Mouse (Mus musculus) frontal cortex, adult 2 months (tissue): ENCODE data around the gene Metrnl. TPM values are rescaled to one million over a fixed set of nuclear protein-coding genes. Genes with fewer than 3 reads are reported as not detected.
A peak's percentile ranks its signal among the peaks of the same experiment; 100 is the strongest.

ENCODE experiments used
- DNase-seq, 2 experiments: peaks; one replicate each; pipeline ENCODE4 v3.0.0; 2022; ENCODE audit warnings: low spot score in 1 of 2; ENCODE audit errors: extremely low spot score in 1 of 2
- polyA plus RNA-seq: library from polyadenylated mRNA; depleted of rRNA; stranded (reverse); fragments of >200 nt; gene quantifications from 2 replicates; pipeline ENCODE4 v1.2.3, GENCODE M21; 2012

Metrnl gene
- polyA plus RNA-seq, 1 experiment = 9.8 TPM

GRCm38 (mm10) chr11:121683243-121683642 lies 18.1 kb upstream of the Metrnl start:
- no peak for DNase-seq

GRCm38 (mm10) chr11:121685491-121686001 lies 15.8 kb upstream of the Metrnl start:
- no peak for DNase-seq

GRCm38 (mm10) chr11:121686091-121686490 lies 15.3 kb upstream of the Metrnl start:
- no peak for DNase-seq

GRCm38 (mm10) chr11:121686674-121687073 lies 14.7 kb upstream of the Metrnl start:
- no peak for DNase-seq

GRCm38 (mm10) chr11:121688024-121688423 lies 13.3 kb upstream of the Metrnl start:
- no peak for DNase-seq

GRCm38 (mm10) chr11:121695304-121696064 lies 5.9 kb upstream of the Metrnl start:
- no peak for DNase-seq

GRCm38 (mm10) chr11:121697271-121697670 lies 4.1 kb upstream of the Metrnl start:
- DNase-seq = no peak

GRCm38 (mm10) chr11:121698381-121698955 lies 2.9 kb upstream of the Metrnl start:
- no peak for DNase-seq

GRCm38 (mm10) chr11:121702111-121702894 lies 959 bp downstream of the Metrnl start:
- DNase-seq = peak; percentile 17 to 77

GRCm38 (mm10) chr11:121702895-121703618 lies 1.7 kb downstream of the Metrnl start:
- DNase-seq = peak; percentile 27 to 72

- DNase-seq = peak in 1 of 2 experiments; percentile 11
Observed at GRCm38 (mm10) chr11:121703619-121704215, 2.4 kb downstream of the Metrnl start.

GRCm38 (mm10) chr11:121706521-121707005 lies 5.2 kb downstream of the Metrnl start:
- peak; percentile 8 to 58 for DNase-seq

GRCm38 (mm10) chr11:121709278-121709677 lies 7.9 kb downstream of the Metrnl start:
- DNase-seq = no peak

- DNase-seq = no peak
Observed at GRCm38 (mm10) chr11:121710245-121710644, 8.9 kb downstream of the Metrnl start.

- DNase-seq = no peak
Observed at GRCm38 (mm10) chr11:121712987-121713386, 11.6 kb downstream of the Metrnl start.

GRCm38 (mm10) chr11:121713569-121713968 lies 12.2 kb downstream of the Metrnl start:
- DNase-seq = no peak

GRCm38 (mm10) chr11:121714745-121715485 lies 13.6 kb downstream of the Metrnl start:
- DNase-seq = no peak

GRCm38 (mm10) chr11:121717724-121718123 lies 16.4 kb downstream of the Metrnl start:
- no peak for DNase-seq

GRCm38 (mm10) chr11:121720752-121721151 lies 19.4 kb downstream of the Metrnl start:
- DNase-seq = no peak
